Mouse (Mus musculus) brain, embryonic 14.5 days (tissue): ENCODE results near the gene Lrfn5.

ENCODE experiments used
- CTCF ChIP-seq: fragments of 200-500 bp; IDR thresholded peaks from 2 replicates; pipeline ENCODE4 v1.5.1; 2012; ENCODE audit warnings: inconsistent platforms, mild to moderate bottlenecking, moderate library complexity, borderline replicate concordance; ENCODE audit not compliant: insufficient read depth, insufficient read length; ENCODE audit errors: extremely low read depth
- POLR2A ChIP-seq: fragments of 200-500 bp; IDR thresholded peaks from 2 replicates; pipeline ENCODE4 v1.6.1; 2012; ENCODE audit warnings: mild to moderate bottlenecking, inconsistent platforms, borderline replicate concordance; ENCODE audit not compliant: poor library complexity, insufficient read depth, insufficient read length, severe bottlenecking; ENCODE audit errors: extremely low read depth

DNA sequence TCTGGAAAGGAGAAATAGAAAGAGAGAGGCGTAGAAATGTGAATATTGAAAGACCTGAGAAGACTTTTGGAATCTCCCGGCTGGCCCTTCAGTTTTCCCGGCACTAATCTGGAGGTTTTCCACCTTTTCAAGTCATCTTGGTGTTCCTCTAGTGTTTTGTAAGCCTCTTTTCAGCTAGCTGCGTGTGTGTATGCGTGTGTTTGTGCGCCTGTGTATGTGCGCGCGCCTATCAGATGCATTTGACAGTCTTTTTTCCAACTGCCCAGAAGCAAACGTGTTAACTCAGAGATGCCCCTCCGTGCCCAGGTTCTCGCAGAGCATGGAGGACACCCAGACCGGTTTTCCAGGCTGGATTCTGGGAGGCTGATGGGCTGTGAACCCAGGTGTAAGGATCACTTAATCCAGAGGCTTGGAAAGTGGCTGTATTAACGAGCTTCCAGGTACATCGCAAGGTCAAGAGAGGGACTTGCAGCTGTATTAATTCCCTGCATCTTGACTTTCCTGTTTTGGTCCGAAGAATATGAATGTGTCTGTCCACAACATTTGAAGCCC lies 757 bp downstream of the Lrfn5 start:
- TF ChIP-seq POLR2A (no peak), CTCF (no peak)
